Mouse (Mus musculus) kidney, adult 2 months (tissue): ENCODE data around the gene Fcho1.

Experiments
- CTCF ChIP-seq: fragments of 200-500 bp; conservative IDR thresholded peaks from 2 replicates; pipeline ENCODE4 v1.5.1; 2011; ENCODE audit warnings: low read depth, mild to moderate bottlenecking, control low read depth, low read length, moderate library complexity, mixed read lengths; ENCODE audit not compliant: insufficient read depth, insufficient read length
- POLR2A ChIP-seq: fragments of 200-500 bp; IDR thresholded peaks from one replicate; pipeline ENCODE4 v1.6.1; 2011; ENCODE audit warnings: low read depth, low read length, control low read depth

- no peak for TF ChIP-seq CTCF
- TF ChIP-seq POLR2A: no peak
Observed at GRCm38 (mm10) chr8:71693166-71694041, 32.1 kb downstream of the Fcho1 start.
